Mouse (Mus musculus) layer of hippocampus, adult 9-10 months (tissue): ENCODE data around the gene Zfp184.

Experiments used
- DNase-seq: peaks from one replicate; pipeline ENCODE4 v3.0.0; 2022; ENCODE audit warnings: low spot score

Gene Zfp184

DNA sequence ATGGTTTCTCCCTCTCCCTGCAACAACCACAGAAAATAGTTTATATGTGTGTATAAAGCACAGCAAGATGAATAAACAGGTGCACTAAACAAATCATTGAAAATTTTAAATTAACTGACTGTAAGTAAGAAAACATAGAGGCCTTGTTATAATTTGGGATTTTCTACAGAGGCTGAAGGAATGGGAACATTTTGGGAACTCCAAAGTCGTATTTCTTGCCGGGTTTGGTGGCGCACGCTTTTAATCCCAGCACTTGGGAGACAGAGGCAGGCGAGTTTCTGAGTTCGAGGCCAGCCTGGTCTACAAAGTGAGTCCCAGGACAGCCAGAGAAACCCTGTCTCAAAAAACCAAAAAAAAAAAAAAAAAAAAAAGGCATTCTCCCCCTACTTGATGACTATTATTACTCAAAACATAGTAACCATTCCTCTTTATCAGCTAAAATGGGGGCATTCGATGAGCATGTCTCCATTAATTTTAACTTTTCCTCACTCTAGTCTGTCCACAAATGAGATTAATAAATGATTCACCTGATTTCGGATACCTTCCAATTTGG is 24.1 kb upstream of the Zfp184 start:
- DNase-seq, result no peak

DNA sequence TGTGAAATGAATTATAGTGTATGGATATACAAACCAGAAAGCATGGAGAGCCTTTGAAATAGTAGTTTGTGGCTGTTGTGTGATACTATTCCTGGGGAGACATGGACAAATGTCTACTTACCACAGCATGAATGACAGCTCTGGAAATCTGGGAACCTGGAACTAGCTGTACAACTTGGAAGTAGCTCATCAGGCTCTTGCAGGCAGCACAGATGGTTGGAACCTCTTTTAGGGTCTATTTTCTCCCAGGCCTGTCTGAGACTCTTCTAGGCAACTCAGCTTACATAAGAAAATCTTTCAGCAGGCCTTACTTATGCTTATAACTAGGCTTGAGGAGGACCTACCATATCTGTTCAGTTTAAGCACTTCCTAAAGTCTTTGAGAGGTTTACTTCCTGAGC is 21.5 kb upstream of the Zfp184 start:
- DNase-seq, result no peak

DNA sequence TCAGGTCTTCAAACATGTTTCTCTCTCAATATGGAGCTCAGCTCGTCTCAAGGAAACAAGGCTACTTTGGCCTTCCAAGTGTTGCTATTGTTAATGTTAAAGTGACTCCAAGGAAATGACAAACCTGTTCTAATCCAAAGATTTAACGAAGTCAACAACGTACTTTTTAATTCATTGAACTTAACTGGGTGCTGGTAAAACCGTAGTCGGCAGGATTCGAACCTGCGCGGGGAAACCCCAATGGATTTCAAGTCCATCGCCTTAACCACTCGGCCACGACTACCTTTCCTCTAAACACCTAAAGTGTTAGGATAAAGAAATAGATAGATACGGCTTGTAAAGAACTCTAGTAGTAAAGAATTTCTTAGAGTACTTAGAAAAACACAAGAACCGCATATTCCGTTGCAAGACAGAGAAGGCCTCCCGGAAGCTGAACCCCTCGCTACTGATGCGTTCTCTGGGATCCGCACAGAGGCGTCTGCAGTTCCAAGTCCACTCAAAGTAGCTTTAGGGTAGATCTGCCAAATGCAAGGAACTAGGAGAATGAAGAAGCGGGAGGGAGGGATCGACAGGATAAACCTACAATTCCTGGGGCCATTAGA is 20.1 kb upstream of the Zfp184 start:
- no peak for DNase-seq

DNA sequence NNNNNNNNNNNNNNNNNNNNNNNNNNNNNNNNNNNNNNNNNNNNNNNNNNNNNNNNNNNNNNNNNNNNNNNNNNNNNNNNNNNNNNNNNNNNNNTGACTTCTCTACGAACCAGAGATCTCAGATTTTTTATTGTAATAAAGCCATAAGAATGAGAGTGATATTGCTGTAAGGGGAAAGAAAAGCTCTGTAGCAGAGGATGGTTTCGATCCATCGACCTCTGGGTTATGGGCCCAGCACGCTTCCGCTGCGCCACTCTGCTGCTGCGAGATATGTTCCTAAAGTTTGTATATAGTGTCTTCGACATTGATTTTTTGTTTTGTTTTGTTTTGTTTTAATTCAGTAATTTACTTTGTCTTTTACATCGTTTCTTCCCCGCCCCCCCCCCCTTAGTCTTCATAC is 13.9 kb upstream of the Zfp184 start:
- no peak for DNase-seq

DNA sequence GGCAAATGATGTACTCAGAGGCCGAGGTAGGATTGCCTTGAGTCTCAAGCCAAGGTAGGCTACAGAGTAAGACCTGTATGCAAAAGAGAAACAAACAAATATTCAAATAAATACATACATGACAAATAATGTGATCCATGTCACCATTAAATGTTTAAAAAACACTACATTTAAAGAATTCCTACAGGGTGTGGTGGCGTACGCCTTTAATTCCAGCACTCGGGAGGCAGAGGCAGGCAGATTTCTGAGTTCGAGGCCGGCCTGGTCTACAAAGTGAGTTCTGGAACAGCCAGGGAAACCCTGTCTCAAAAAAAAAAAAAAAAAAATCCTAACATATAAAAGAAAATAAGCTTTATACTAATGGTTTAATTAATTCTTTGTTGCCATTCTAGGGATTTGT is 13.2 kb upstream of the Zfp184 start:
- no peak for DNase-seq

DNA sequence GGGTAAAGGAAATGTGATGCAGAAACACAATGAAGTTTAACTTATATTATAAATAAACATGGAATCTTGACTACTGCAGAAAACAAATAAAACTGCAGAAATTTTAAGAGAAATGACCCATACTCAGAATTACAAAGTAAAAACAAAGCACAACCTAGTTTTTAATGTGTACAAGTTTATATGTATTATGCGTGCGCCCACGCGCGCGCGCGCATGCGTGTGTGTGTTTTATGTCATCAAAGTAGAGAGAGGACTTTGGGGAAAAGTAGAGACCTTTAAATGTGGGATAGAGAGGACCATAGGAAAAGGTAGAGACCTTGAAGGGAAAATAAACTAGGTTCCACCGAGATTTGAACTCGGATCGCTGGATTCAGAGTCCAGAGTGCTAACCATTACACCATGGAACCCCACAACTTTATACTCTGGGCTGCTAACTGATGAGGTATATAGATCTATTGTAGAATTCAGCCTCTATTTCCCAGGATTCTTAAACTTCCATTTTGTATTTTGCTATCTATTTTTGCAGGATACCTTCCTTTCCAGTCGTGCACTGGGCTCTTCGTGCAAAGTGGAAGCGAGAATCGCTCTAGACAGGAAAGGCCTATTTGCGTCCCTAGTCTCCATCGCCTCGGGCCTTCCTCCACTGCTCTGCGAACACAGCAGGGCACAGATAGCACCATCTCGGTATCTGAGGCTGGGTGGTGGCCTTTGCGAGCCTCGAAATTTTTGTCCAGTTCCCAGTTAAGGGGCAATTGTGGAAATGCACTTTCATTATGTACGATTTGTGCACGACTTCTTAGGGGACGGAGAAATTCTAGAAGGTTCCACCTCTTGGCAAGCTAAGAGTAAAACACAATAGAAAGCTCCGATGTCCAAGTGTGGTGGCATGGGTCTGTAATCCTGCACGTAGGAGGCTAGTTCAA is 11.0 kb upstream of the Zfp184 start:
- no peak for DNase-seq

DNA sequence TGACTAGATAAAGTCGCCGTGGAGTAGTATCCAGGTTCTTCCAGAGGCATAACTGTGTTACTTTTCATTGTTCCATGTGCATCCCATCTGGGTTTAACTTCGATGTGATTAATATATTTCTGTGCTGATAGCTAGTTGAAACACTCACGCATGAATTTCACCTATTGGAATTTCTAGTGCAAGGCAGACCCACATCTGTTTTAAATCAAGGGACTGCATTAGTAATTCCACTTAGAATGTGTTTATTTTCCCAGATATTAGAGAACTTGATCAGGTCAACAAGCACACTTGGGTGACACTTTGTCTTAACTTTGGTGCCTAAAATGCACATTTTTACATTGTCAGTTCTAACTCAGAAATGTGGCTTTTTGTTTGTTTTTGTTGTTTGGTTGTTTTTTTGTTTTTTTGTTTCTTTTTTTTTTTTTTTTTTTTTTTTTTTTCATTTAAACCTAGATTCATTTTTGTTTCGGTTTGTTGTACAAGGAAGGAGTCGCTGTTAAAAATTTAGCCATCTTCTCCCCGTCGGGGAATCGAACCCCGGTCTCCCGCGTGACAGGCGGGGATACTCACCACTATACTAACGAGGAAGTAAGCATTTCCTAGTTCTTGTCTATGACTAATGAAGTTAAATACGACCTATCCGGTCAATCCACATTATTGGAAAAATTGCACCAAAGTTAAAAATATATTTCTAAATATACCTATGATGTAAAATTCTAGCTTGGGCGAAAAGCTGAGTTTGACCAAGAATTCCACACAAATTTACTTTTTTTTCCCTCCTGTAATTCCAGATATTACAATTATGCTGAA is 9.7 kb upstream of the Zfp184 start:
- no peak for DNase-seq

DNA sequence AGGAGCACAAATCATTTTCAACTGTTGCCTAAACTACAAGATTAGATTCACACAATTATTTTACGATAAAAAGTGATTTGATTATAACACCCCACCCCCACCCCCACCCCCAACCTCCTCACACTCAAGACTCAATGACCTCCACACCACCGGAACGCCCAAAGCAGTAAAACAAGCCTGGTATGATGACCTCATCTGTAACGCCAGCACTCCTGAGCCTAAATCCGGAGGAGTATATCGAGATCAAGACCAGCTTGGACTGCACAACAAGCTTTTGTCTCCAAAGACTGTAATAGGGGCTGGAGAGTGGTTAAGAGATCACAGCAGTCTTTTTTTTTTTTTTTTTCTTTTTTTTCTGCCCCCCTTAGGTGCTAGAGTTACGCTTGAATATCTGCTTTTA is 9.1 kb upstream of the Zfp184 start:
- DNase-seq, result no peak

DNA sequence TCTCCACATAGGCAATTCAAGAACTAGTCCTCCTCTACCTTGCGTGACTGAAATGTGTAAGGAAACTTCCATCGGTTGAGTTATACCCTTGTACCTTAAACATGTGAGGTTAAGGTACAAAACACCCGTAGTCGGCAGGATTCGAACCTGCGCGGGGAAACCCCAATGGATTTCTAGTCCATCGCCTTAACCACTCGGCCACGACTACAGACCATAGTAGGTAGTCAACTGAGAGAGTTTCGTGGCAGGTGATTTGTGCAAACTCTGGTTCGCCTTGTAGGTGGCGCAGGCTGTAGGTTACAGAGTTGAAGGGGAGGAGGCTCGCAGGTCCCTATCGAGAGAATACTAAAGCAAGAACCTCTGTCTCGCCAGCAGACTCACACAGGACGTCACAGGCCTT is 7.9 kb upstream of the Zfp184 start:
- no peak for DNase-seq

DNA sequence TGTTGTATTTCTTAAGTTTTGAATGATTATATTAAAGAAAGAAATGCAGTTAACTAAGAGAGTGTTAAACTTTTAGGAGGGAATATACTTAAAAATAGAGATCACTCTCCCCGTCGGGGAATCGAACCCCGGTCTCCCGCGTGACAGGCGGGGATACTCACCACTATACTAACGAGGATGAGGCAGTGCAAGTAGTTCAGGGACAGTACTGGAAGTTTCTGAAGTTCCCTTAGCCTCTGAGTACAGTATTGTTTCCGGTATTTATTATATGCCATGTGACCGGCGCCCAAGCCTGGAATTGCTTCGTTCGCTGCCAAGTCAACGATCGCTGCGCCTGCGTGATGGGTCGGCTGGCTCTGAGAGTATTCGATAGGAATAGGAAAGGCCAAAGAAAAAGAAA is 4.7 kb upstream of the Zfp184 start:
- DNase-seq, result peak; percentile 96

DNA sequence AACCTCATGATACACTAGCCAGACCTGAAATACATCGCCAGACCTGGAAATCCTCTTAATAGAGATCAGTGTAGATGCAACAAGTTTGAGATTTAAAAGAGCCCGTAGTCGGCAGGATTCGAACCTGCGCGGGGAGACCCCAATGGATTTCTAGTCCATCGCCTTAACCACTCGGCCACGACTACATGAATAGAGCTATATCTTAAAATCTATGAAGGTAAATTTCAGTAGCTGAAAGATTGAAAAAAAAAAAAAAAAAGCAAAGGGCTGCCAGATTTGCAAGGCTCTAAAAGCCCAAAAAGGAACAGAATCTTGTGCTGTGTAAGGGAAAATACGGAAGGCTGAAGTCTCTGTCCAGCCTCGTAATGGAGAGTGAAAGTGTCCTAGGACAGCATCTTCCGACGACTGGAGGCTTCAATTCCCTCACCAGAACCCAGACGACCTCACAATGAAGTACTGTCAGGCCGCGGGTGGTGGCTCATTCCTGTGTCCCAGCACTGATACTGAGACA is 4.0 kb upstream of the Zfp184 start:
- DNase-seq, result peak; percentile 82

DNA sequence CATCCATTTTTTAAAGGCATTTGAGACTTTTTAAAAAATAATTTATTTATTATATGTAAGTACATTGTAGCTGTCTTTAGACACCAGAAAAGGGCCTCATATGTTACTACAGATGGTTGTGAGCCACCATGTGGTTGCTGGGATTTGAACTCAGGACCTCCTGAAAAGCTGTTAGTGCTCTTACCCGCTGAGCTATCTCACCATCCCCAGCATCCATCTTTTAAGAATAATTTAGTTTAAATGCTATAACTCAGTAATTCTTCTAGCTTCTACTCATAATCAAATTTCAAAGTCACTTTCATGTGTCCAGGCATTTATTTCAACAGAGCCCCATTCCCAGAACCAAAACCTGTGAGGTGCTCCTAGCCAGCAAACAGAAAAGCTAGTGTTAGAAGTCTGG is 1.2 kb upstream of the Zfp184 start:
- no peak for DNase-seq

DNA sequence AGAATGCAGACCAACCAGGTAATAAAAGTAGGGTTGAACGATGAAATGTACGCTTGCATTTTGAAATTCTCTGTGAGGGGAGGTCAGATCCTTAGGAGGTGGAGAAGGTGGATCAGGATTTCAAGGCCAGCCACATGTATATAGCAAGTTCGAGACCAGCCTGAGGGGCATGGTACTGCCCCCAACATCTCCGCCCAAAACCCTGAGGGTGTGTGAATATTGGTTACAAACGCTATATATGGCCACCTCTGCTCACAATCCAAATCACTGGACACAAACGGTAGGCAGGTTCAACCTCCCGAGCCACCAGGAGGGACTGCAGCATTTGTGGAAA is 335 bp upstream of the Zfp184 start:
- DNase-seq, result no peak

DNA sequence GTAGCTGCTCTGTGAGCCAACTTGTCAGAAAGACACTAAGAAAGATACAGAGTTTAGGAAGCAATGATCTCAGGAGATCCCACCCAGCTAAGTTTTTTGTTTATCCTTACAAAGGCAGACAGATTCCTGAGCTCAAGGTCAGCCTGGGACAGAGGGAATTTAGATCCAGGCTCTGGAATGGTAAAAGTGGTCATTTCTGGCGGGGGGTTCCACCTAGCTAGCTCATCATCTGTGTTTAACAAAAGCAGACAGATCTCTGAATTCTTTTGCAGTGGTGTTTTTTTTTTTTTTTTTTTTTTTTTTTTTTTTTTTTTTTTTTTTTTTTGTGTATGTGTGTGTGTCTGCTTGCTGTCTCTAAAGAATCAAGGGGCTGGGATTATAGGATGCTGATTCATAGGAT is 24.4 kb downstream of the Zfp184 start:
- DNase-seq, result no peak

DNA sequence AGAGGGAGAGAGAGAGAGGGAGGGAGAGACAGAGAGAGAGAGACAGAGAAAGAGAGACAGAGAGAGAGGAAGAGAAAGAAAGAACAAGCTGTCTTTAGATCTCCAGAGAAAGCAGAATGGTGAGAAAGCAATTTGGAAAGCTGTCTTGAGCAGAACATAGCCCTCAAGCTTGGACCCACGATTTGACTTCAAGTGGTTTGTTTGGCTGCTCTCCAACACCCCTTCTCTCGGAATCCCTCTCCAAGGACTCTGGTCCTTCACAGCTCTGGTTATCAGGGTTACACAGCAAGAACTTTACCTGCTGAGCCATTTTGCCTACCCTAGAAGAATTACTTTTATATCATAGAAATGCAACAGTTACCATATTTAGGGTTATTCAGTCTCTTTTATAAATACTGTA is 24.9 kb downstream of the Zfp184 start:
- DNase-seq, result no peak

DNA sequence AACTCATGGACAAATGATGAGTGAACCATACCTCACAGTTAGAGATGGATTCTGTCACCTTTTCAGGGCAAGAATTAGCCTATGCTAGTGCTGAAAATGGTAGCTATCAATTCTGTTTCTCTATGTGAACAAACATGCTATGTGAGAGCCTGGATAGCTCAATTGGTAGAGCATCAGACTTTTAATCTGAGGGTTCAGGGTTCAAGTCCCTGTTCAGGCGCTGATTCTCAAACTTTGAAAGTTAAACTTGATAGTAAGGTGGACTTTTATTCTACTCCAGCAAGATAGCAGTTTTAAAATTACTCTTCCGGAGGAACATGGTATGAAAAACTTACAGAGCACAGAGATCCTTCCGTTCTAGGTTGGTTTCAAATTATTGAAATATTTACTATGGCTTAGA is 26.7 kb downstream of the Zfp184 start:
- DNase-seq, result no peak

DNA sequence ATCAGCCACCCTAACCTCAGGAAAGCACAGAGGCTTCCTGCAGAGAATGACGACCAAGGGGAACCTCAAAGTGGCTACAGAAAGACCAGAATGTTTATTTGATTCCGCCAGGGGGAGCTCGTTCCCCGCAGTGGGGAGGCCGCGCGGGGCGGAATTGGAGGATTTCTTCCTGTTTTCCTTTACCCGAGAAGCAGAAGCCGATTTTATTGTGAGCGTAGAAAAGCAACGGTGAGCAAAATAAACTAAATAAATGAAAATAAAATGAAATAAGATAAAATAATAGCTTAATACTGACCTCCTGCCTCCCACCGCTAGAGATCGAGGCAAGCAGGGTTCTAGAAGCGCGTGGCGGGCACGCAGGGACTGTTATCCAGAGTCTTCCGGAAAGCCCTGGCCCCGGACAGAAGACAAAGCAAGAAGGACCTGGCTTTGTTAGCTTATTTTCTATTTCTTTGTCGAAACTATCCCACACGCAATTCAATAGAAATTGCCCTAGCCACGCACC is 29.4 kb downstream of the Zfp184 start:
- DNase-seq, result peak; percentile 71

DNA sequence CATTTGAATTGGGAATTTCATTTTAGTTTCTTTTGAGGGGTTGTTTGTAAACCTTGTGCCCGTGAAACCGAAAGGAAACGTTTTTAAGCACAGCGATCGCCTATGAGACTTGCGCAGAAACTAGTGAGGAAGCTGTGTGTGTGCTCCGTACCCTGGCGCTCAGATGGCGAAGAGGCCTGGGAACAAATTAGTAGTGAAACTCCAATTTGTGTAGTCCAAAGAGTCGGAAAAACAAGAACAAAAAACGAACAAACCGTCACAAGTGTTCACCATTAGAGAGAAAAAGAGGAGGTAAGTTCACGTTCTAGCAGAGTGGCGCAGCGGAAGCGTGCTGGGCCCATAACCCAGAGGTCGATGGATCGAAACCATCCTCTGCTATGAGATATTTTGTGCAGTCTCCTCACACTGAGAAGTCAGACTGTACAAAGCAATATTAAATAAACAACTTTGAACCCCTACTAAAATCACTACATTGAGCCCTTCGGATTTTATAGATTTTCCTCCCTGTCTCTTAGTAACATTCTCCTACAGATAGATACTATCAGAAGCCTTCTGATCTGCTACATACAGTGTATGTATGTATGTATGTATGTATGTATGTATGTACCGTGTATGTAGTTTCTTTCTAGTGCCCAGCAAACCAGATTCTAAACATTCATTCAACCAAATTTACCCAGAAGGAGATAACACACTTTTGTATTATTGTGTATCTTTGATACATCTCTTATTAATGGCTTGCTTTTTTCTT is 30.0 kb downstream of the Zfp184 start:
- peak; percentile 39 for DNase-seq

DNA sequence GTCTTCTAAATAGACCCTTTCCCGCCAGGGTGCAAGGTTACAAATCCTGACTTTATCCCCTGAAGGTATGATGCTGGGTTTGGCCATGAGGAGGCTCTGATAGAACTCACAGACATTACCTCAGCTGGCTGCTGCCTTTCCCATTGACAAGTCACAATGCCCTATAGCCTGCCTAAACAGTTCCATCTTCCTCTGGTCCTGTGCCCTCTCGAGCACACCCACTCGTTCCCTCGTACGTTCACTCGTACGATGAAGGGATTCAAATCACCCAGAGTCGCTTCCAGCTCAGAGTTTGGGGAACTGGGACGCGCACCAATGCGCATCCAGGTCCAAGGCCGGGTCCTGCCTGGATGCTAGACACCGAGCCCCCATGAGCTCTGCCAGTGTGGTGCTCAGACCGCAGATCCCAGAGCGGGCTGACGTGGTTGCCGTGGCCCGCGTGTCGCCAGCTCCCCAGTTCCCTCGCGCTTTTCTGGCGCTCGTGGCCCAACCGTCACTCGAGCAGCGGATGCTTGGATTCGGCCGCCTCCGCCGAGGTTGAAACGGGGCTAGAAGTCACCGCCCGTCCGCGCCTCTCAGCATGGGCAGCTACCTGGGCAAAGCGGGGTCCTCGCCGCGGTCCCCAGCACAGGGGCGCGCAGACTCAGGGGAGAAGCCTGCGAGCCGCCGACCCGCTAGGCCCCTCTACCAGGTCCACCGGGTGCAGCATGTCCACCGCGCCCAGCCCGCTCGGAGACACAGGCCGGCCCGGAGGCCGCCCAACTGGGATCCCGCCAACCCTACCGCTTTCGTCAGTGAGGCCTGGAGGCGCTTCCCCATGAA is 36.3 kb downstream of the Zfp184 start, which contains the start of gene Pom121l2:
Gene Pom121l2, plus strand, starts transcription at position 214 of the 822 bp plus-strand sequence.
- no peak for DNase-seq

DNA sequence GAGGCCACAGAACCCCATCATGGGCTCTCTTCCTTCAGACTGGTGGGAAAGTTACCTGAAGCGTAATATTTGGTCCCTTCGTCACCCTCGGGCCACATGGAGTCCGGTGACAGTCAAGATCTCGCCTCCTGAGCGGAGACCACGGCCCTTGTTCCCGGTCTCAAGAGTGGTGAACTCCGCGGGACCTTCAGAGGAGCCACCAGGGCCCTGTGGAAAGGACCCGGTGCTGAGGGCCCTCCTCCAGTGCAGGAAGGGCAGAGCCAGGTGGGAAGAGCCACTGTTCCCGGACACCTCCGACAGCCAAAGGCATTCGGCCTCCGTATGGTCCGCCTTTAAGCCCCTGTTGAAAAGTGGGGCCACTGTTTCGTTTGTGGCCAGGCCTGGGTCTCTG is 36.9 kb downstream of the Zfp184 start:
- DNase-seq, result no peak

DNA sequence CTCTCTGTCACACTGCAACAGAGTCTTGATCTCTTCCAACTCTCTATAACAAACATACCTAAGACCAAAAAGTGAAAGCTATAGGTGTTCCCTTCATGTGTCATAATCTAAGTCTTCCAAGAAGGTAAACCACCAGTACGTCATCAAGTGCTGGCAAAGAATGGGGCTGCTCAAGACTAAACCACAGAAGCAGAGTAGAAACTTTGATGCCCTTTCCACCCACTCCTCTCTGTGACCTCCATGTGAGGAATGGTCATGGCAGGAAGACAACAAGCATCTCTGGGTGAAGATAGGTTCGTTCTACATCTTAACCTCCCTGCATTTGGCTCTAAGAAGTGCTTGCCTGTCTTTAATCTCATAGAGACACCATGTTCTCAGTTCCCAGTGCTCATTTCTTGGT is 39.6 kb downstream of the Zfp184 start:
- no peak for DNase-seq
